Mouse (Mus musculus) ES-Bruce4 (cell line): ENCODE results near the gene C6.

Experiments
- CTCF ChIP-seq: IDR thresholded peaks from one replicate; pipeline ENCODE4 v1.8.1; 2011; ENCODE audit warnings: low read depth, low read length
- POLR2A ChIP-seq: IDR thresholded peaks from one replicate; pipeline ENCODE4 v1.8.1; 2011; ENCODE audit warnings: low read length; ENCODE audit not compliant: insufficient read depth

DNA sequence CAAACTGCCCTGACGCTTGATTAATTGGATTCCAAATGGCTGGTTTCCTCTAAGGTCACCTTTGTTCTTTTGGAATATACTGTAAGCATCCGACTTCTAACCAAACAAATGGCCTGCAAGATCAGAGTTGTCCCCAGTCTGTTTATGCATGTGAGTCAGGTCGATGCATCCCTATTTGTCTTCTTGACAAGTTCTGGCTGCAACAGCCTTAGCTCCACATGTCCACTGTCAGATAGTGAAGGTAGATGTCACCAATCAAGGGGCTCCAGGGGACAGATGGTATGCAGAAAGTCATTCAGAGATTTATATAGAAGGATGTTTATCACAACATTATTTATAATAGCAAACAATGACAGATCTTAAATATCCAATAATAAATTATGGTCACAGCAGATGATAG, 91.5 kb downstream of the C6 start:
- TF ChIP-seq CTCF, result no peak
- TF ChIP-seq POLR2A, result no peak
